Mouse (Mus musculus): ENCODE data around the gene Ankrd44.

DNA sequence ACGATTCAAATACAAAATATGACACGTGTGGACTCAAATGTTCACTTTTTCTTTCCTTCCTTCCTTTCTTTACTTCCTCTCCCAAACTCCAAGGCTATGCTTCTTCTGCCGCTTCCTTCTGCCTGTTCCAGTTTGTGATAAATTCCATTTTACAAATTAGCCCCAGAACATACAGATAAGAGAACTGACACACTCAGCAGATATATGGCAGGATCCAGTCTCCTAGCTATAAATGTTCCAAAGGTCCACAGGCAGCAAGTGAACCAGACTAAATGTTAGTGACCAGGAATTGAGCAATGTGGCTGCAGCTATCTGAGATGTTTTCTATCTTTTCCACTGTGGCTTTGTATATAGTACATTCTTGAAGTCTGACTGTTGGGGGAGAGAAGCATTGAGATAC is 168.9 kb downstream of the Ankrd44 start:
- TF ChIP-seq POLR2A (IDR thresholded peaks at IDR 0.05; ENCODE audit: control insufficient read depth, low read depth, low read length) (no peak), CTCF (IDR thresholded peaks at IDR 0.05; ENCODE audit: control insufficient read depth, insufficient read depth, insufficient replicate concordance, low read depth, low read length) (no peak)

All from testis, adult 2 months (tissue).